Mouse (Mus musculus) small intestine, adult 2 months (tissue): ENCODE measurements around the gene Wwox.

ENCODE experiments used
- CTCF ChIP-seq: fragments of 200-500 bp; IDR thresholded peaks from 2 replicates; pipeline ENCODE4 v1.5.1; 2012; ENCODE audit warnings: low read depth, mild to moderate bottlenecking, control low read depth, inconsistent platforms, low read length, moderate library complexity, mixed read lengths; ENCODE audit not compliant: insufficient replicate concordance, insufficient read length; ENCODE audit errors: extremely low read depth
- POLR2A ChIP-seq: fragments of 200-500 bp; IDR thresholded peaks from 2 replicates; pipeline ENCODE4 v1.6.1; 2012; ENCODE audit warnings: low read depth, mild to moderate bottlenecking, control low read depth, inconsistent platforms, low read length, moderate library complexity

GRCm38 (mm10) chr8:114477790-114478189, 38.3 kb downstream of the Wwox start:
- TF ChIP-seq POLR2A = no peak
- no peak for TF ChIP-seq CTCF
